Mouse (Mus musculus) cerebral cortex, adult 2 months (tissue): ENCODE results near the gene Rtl10.

Experiments used
- WGBS: fragments of 180-500 bp; shearing (Covaris S2); methylation state at CpG from one replicate; pipeline ENCODE4 v1.1.7; 2018; 5-methylcytosine and 5-hydroxymethylcytosine counted together

Rtl10 gene

GRCm38 (mm10) chr16:18484386-18484785, 14.3 kb upstream of the Rtl10 start:
- 39% methylated on average over 4 of the region's 4 CpGs for WGBS

GRCm38 (mm10) chr16:18484794-18485435, 13.8 kb upstream of the Rtl10 start:
- WGBS, result 50% methylated on average over 5 of the region's 5 CpGs

- 97% methylated on average over 2 of the region's 2 CpGs for WGBS
These were observed 12.6 kb upstream of the Rtl10 start for GRCm38 (mm10) chr16:18486126-18486525.

GRCm38 (mm10) chr16:18490281-18490680, 8.4 kb upstream of the Rtl10 start:
- WGBS, result 96% methylated on average over 3 of the region's 3 CpGs

GRCm38 (mm10) chr16:18490894-18491293, 7.8 kb upstream of the Rtl10 start:
- WGBS, result 78% methylated on average over 1 of the region's 1 CpGs

GRCm38 (mm10) chr16:18497865-18498515, 711 bp upstream of the Rtl10 start:
- 4% methylated on average over 6 of the region's 6 CpGs for WGBS

GRCm38 (mm10) chr16:18498996-18499395, 295 bp downstream of the Rtl10 start:
- 1% methylated on average over 24 of the region's 24 CpGs for WGBS

GRCm38 (mm10) chr16:18501531-18501930, 2.8 kb downstream of the Rtl10 start:
- WGBS, result 97% methylated on average over 6 of the region's 6 CpGs

GRCm38 (mm10) chr16:18503566-18504342, 5.1 kb downstream of the Rtl10 start:
- WGBS, result 96% methylated on average over 14 of the region's 14 CpGs

GRCm38 (mm10) chr16:18506524-18507199, 8.0 kb downstream of the Rtl10 start:
- WGBS, result 95% methylated on average over 3 of the region's 3 CpGs

- 76% methylated on average over 1 of the region's 1 CpGs for WGBS
These were observed 8.5 kb downstream of the Rtl10 start for GRCm38 (mm10) chr16:18507200-18507549.

GRCm38 (mm10) chr16:18511741-18512140, 13.0 kb downstream of the Rtl10 start:
- WGBS, result 92% methylated on average over 5 of the region's 5 CpGs

GRCm38 (mm10) chr16:18513508-18513907, 14.8 kb downstream of the Rtl10 start:
- 58% methylated on average over 6 of the region's 6 CpGs for WGBS

GRCm38 (mm10) chr16:18523563-18524245, 25.0 kb downstream of the Rtl10 start:
- 85% methylated on average over 8 of the region's 8 CpGs for WGBS

GRCm38 (mm10) chr16:18528656-18529055, 30.0 kb downstream of the Rtl10 start:
- WGBS, result 82% methylated on average over 5 of the region's 5 CpGs

GRCm38 (mm10) chr16:18533061-18533460, 34.4 kb downstream of the Rtl10 start:
- 96% methylated on average over 7 of the region's 7 CpGs for WGBS

- WGBS, result 89% methylated on average over 3 of the region's 3 CpGs
These were observed 38.8 kb downstream of the Rtl10 start for GRCm38 (mm10) chr16:18537407-18537990.

- 86% methylated on average over 6 of the region's 6 CpGs for WGBS
These were observed 40.6 kb downstream of the Rtl10 start for GRCm38 (mm10) chr16:18539281-18539680.

GRCm38 (mm10) chr16:18543151-18543829, 44.6 kb downstream of the Rtl10 start:
- 50% methylated on average over 8 of the region's 8 CpGs for WGBS

GRCm38 (mm10) chr16:18547891-18548290, 49.2 kb downstream of the Rtl10 start:
- 82% methylated on average over 5 of the region's 5 CpGs for WGBS
